In genomic region chr15:94838646-94839045, GRCm38 (mm10) we compare ENCODE assay signal across 29 mouse cellular contexts.
"Had no signal": no experiment of that assay in that cellular context is flagged by ENCODE, and none has a peak within 500 bp of the region (broad histone marks: within the 10 kb centered on the region; RNA-seq: fewer than 3 reads in every experiment).

No protein-coding gene starts in this region.

- H3K27ac ChIP-seq: gastrocnemius, adult 2 months; heart, embryonic 10.5 days; hindbrain, embryonic 10.5 days; hindbrain, embryonic 12.5 days; hindbrain, embryonic 14.5 days; intestine, embryonic 15.5 days; layer of hippocampus, adult 2 months; limb, embryonic 10.5 days; limb, embryonic 12.5 days; liver, embryonic 13.5 days; liver, embryonic 15.5 days had no signal

- H3K4me1 ChIP-seq: heart, embryonic 10.5 days; heart, embryonic 12.5 days; hindbrain, embryonic 10.5 days; hindbrain, embryonic 12.5 days; intestine, embryonic 15.5 days; limb, embryonic 10.5 days; limb, embryonic 12.5 days; liver, embryonic 13.5 days; liver, embryonic 15.5 days had no signal

- H3K4me3 ChIP-seq: gastrocnemius, adult 2 months; heart, embryonic 10.5 days; heart, embryonic 12.5 days; hindbrain, embryonic 10.5 days; hindbrain, embryonic 12.5 days; intestine, embryonic 15.5 days; layer of hippocampus, adult 2 months; left cerebral cortex, adult 2 months; limb, embryonic 10.5 days; limb, embryonic 12.5 days; liver, embryonic 13.5 days; liver, embryonic 15.5 days had no signal

- H3K36me3 ChIP-seq: heart, embryonic 10.5 days; heart, embryonic 12.5 days; hindbrain, embryonic 10.5 days; hindbrain, embryonic 12.5 days; intestine, embryonic 15.5 days; limb, embryonic 10.5 days; limb, embryonic 12.5 days; liver, embryonic 13.5 days; liver, embryonic 15.5 days had no signal

- DNase-seq: gastrocnemius, adult 2 months; gastrocnemius, postnatal 10 days; gastrocnemius, postnatal 25 days; heart, adult 18-20 months; heart, postnatal 10 days; heart, postnatal 4 days; kidney, adult 18-20 months; kidney, adult 8-10 months; kidney, postnatal 10 days; kidney, postnatal 25 days; kidney, postnatal 4 days; liver; liver, embryonic 13.5 days; liver, postnatal 0 days had no signal

- ATAC-seq: hindbrain, embryonic 16.5 days; inflammation-experienced regulatory T-cells, adult 6 months; intestine, embryonic 15.5 days; intestine, postnatal 0 days; liver, postnatal 0 days had no signal

- H3K9ac ChIP-seq: heart, embryonic 12.5 days; hindbrain, embryonic 12.5 days; hindbrain, embryonic 14.5 days; intestine, embryonic 15.5 days; limb, embryonic 12.5 days; liver, embryonic 13.5 days; liver, embryonic 15.5 days; liver, postnatal 0 days had no signal

- H3K4me2 ChIP-seq: heart, embryonic 12.5 days; hindbrain, embryonic 12.5 days; hindbrain, embryonic 14.5 days; intestine, embryonic 15.5 days; limb, embryonic 12.5 days; liver, embryonic 11.5 days; liver, embryonic 13.5 days; liver, embryonic 15.5 days had no signal

- H3K27me3 ChIP-seq: heart, embryonic 12.5 days; hindbrain, embryonic 12.5 days; intestine, embryonic 15.5 days; limb, embryonic 12.5 days; liver, embryonic 13.5 days; liver, embryonic 15.5 days had no signal

- H3K9me3 ChIP-seq: heart, embryonic 10.5 days; heart, embryonic 12.5 days; hindbrain, embryonic 10.5 days; hindbrain, embryonic 12.5 days; intestine, embryonic 15.5 days; limb, embryonic 10.5 days; limb, embryonic 12.5 days; liver, embryonic 15.5 days had no signal
